Mouse (Mus musculus): Measurements from ENCODE around the gene Olfr1412.

Gene Olfr1412

DNA sequence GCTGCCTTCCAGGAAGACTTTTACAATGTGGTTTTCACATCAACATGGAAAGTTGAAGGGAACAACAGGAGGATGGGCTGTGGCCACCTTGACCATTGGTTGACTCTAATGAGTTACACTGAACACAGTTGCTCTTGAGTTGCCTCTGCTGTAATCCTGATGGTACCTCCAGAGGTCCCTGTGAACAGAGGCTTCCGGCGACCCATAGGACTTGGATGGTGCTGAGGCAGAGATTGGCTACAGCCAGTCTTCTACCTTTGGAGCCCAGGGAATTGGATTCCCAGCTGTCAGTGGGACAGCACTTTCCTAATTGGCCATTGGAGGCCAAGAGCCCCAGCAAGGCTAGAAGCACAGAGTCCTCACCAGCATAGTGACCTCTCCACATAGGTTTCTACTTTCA lies at the start of gene Olfr1412:
Gene Olfr1412 (plus strand): TSS at position 301 of the 400 bp plus-strand sequence.
- ATAC-seq (ENCODE audit: low TSS enrichment): no peak

DNA sequence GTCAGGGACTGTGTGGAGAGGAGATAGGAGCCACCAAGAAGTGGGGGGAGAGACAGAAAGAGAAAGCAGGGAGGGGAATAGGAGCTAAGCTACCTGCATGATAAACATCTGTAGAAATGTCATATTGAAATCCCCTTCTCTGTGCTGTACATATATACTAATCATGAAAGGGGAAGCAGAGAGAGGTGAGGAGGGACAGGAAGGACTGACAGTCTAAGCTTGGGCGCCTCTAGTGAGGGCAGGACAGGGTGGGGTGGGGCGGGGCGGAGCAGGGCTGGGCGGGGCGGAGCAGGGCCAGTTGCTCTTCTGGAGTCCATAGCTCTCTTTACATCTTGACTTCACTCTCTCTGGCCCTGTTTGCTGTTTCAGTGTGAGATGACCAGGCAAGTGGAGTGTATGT lies 48.6 kb upstream of the Olfr1412 start:
- no peak for ATAC-seq (ENCODE audit: low TSS enrichment)

DNA sequence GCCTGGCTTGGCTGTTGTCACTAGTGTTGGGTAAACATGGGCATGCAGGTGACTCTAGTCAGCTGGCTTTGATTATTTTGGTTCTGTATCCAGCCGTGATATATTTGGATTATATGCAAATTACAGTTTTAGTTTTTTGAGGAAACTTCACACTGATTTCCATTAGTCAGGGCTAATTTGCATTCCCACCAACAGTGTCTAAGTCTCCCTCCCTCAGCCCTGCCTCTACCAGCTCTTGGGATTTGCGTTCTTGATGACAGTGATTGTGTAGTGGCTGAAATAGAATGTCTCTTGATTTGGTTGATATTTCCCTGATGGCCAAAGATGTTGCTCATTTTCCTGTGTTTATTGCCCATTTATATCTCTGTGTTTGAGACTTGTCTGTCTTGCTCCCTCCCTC lies 46.5 kb upstream of the Olfr1412 start:
- peak; percentile 59 for ATAC-seq (ENCODE audit: low TSS enrichment)

DNA sequence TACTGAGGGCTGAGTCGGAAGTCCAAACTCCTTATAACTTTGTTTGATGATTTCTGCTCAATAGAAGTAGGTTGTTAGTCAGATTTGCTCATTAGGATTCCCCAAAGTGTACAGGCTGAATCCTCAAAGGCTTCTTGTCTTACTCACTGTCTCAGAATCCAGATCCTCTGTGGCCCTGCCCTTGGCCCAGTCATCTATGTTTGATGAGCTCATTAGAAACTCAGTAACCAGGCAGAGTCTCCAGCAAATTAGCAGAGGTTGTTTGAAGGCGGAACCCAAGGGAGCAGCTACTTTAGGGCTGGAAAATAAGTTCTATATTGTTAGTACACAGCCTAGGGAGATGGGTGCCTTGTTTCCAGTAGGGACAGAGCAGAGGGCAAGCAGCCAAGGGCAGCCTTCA lies 39.6 kb upstream of the Olfr1412 start:
- ATAC-seq (ENCODE audit: low TSS enrichment): no peak

DNA sequence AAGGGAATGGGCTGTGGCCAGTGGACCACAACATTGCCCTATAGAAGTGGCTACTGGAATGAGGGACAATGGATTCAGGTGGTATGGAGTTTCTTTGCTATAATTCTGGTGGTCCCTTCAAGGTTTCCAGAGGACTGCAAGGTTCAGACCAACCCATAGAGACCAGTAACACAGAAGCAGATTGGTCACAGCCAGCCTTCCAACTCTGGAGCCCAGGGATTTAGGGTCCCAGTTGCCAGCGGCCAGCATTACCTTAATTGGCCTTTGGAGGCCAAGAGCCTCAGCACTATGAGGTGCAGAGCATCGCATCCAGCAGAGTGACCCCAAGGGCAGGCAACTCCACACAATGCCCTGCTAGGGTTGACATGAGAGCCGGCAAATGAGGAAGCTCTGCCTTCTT lies 14.6 kb upstream of the Olfr1412 start, which contains the start of gene Olfr1413:
Gene Olfr1413 (plus strand): TSS at position 301 of the 400 bp plus-strand sequence.
- no peak for ATAC-seq (ENCODE audit: low TSS enrichment)

DNA sequence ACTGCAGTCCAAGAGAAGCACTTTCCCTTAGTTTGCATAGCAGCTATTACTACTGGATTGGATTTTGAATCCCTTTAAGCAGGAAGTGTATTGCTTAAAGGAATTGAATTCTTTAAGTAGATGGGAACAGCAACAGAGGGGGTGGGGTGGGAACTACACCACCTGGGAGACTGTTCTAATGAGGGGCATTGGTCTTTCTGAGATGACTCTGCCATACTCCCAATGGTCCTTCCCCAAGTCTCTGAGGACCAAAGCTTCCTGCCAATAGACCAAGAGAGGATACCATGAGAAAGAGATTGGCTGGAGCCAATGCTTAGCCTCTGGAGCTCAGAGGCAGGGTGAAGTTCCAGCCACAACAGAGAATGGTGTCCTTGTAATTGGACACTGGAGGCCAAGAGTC lies 8.5 kb downstream of the Olfr1412 start, which contains the start of gene Olfr1411:
Gene Olfr1411 (plus strand): TSS at position 301 of the 400 bp plus-strand sequence.
- ATAC-seq (ENCODE audit: low TSS enrichment): no peak

DNA sequence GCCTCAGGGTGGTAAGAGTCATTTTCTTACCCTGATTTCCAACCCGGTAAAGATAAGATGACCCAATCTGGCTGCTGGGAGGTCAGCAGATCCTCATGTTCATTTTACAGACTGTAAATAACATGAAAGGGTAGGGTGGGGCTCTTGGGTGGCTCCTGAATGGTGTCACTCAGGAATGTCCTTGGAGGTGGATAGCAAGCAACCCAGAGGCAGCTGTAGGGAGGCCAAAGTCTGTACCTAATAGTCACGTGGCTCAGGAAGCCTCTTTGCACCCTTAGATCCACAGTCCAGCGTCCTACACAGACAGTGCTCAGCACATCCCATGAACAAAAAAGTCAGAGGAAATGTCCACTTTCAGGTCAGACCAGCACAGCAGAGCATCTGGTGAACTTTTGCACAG lies 10.4 kb downstream of the Olfr1412 start:
- ATAC-seq (ENCODE audit: low TSS enrichment): no peak

DNA sequence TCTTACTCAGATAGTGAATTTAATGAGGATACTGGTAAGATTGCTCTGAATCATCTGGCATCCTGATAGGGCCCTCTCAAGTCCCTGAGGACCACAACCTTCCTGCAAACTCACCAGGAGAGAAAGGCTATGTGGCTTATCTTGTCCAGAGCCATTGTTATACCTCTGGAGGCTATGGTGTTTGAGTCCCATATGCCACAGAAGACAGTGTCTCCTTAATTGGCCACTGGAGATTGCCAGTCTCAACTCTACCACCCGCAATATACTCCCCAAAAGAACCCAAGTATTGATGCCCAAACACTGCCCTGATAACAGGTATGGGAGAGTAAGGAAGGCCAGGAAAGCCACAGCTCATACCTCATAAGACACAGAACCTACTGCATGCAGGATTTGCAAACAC lies 19.9 kb downstream of the Olfr1412 start, which contains the start of gene Olfr1410:
Gene Olfr1410 (plus strand): TSS at position 301 of the 400 bp plus-strand sequence.
- no peak for ATAC-seq (ENCODE audit: low TSS enrichment)

DNA sequence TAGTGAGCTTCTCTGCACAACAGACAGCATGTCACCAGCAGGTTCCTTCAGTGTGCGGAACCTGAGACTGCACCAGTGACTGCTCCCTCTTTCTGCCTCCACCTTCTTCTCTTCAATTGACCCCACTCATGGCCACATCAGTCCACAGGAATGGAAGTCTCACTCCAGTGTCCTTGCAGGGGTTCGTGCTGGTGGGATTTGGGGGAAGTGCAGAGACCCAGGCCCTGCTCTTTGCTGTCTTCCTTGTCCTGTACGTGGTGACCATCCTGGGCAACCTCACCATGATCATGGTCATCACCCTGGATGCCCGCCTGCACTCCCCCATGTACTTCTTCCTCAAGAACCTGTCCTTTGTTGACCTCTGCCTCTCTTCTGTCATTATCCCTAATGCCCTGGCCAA lies 22.1 kb downstream of the Olfr1412 start:
- ATAC-seq (ENCODE audit: low TSS enrichment): no peak

DNA sequence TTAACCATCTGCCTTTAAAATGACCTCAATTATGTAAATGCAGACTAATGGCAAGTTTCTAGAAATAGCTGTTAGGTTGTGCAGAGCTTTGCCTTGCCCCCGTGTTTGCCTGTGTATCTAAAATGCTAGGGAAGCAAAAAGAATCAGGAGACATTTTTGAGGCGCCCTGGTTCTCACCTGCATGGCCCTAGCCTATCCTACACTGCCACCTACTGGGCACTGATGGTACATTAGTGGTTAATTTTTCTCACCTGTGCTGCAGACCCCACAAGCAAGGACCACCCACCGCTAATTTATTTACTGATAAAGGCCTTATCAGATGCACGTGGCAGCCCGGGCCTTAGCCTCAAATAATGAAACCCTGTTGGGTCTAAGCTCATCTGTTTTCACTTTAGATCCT lies 25.4 kb downstream of the Olfr1412 start:
- no peak for ATAC-seq (ENCODE audit: low TSS enrichment)

DNA sequence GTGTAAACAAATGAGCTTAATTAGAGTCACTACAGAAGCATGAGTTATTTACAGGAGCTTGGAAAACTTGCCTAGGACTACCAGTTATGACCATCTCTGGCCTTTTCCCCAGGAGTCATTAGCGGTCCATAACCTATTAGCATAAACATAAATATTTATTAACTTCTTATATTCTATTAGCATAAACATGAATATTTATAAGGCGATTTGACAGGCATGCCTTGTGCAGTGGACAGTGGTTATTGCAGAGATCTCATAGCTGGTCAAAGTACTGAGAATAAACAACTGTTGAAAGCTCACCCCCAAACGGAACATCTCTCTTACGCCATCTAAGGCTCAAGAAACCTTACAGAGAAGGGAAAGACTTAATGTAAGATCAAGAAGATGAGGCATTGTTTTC lies 27.6 kb downstream of the Olfr1412 start:
- ATAC-seq (ENCODE audit: low TSS enrichment): no peak

DNA sequence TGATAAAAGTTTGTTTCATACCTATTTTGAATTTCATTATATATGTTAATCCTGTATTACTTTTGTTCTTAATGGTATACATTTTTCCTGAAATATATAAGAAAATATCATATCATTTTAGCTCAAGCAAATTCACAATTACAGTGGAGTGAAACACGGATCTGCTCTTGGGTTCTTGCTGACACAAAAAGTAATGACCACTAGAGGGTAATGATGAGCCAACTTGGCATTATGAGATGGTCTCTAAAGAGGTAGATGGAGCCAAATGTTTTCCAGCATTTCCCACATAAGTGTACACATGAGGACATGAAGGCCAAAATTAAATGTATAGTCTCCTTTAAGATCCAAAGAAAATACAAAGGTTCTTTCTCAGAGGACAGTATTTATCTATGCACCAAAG lies 28.9 kb downstream of the Olfr1412 start:
- no peak for ATAC-seq (ENCODE audit: low TSS enrichment)

DNA sequence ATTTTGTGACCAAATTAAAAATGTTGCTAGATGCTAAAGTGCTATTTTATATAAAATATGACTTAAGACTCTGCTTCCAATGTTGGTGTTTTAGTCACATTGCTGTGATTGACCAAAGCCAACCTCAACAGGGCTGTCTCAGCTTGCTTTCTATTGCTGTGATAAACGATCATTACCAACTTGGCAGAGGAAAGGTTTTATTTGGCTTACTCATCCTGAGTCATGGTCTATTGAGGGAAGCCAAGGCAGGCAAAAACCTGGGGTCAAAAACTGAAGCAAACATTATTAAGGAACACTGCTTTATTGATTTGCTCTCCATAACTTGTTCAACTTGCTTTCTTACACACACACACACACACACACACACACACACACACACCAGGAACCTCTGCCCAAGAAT lies 30.5 kb downstream of the Olfr1412 start:
- ATAC-seq (ENCODE audit: low TSS enrichment): no peak

DNA sequence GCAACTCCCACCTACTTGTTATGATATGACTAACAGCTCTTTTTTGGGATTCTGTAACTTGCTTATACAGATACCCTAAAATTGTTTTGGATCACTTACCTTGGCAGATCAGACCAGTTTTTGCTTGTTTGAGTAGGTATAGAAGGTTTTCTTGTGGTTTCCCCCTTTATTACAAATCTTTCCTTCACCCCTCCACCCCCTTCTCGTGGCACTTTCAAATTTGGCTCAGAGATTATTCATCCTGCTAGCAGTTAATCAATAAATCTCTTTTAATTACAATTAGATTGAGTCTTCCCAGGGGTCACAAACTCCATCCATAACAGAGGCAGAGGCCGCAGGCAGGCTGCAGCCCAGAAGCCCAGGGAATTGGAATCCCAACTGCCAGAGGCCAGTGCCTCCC lies 31.9 kb downstream of the Olfr1412 start, which contains the start of gene Olfr12:
Gene Olfr12 (plus strand): TSS at position 301 of the 400 bp plus-strand sequence.
- no peak for ATAC-seq (ENCODE audit: low TSS enrichment)

DNA sequence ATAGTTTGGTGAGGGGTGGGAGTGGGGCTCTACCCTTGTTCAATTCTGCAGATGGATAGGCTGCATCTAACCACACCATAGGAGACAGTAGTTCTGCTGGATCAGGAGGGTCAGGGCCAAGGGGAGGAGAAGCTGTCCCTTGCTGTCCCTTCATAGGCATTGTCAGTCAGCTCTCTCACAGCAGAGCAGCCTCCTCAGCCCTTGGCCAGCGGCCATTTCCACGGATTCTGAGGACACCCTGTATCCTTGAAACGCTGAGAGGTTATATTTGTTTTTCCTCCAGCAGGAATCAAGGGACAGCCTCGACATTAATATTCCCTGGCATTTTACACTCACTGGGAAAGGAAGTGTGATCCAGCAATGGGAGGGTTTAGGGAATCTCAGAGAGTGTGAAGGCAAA lies 32.8 kb downstream of the Olfr1412 start:
- no peak for ATAC-seq (ENCODE audit: low TSS enrichment)

DNA sequence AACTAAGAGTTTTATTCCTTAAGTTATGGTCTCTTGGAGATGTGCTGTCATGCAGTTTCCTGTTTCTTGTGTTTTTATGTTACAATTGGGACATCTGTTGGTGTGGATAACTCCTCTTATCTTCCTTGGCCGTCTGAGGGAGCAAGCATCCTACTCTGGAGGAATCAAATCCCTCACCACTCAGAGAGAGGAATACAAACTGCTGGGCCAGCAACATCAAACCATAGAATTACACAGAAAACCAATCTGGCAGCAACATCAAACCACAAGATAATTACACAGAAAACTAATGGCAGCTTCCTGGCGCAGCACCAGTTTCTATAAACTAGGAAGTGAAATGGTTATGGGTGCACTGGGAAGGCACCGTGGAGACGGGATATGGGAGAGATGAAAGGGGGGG lies 42.6 kb downstream of the Olfr1412 start:
- no peak for ATAC-seq (ENCODE audit: low TSS enrichment)

DNA sequence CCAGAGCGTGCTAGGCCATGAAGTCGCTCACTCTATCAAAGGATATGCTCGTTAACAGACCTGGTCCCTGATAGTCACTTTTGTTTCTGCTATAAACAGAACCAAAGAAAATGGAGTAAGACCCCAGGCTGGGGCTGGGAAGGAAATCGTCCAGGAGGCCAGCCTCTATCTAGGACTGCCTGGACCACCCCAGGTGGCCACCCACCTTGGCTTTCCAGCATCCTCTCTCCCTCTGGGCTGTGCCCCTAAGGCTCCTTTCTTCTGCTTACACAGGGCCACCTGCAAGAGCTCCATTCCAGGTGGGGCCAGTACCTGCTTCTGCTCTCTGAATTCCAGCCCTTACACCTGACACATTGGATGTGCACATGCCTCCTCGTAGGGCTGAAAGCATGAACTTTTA lies 46.6 kb downstream of the Olfr1412 start:
- ATAC-seq (ENCODE audit: low TSS enrichment): no peak

DNA sequence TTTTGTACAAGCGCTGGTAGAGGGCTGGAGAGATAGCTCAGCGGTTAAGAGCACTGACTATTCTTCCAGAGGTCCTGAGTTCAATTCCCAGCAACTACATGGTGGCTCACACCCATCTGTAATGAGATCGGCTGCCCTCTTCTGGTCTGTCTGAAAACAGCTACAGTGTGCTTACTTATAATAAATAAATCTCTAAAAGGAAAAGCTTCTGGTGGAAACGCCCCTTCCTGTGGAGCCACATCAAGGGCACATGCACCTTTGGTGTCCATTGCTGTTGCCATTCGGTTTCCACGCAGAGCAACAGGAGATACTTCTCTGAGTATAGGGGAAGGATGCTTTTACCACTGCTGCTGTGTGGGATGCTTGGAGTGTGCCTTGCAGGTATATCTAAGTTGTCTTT lies 47.4 kb downstream of the Olfr1412 start:
- no peak for ATAC-seq (ENCODE audit: low TSS enrichment)

DNA sequence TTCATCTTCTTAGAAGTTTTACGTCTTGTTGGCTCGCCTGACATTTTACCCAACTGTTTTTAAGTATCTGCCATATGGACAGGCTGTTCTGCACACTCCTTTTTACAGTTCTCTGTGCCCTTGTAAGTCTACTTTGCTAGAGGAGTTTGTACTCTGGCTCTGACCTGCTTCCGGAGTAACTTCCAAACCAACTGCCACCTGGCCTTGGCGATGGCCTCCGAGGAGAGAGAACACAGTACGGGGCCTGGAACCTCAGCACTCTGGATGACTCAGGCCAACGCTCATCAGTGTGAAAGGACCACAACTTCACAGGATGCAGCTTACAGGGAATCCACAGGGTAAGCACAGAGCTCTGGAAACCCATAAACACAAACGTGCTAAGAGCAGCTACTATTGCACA lies 48.1 kb downstream of the Olfr1412 start:
- ATAC-seq (ENCODE audit: low TSS enrichment): no peak

DNA sequence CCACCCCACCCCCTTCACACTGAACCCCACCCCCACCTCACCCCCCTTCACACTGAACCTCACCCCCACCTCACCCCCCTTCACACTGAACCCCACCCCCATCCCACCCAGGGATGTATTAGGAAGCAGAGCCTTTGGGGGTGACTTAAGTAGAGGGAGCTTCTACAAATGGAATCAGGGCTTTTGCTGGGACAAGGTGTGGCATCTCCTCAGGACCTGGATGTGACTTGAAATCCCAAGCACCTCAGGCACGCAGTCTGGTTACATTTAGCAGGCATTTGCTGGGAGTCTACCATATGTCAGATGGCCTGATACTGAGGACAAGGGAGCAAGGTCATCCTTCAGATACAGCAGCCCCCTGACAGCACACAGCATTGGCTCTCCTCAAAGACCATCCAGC lies 49.0 kb downstream of the Olfr1412 start:
- ATAC-seq (ENCODE audit: low TSS enrichment): no peak

DNA sequence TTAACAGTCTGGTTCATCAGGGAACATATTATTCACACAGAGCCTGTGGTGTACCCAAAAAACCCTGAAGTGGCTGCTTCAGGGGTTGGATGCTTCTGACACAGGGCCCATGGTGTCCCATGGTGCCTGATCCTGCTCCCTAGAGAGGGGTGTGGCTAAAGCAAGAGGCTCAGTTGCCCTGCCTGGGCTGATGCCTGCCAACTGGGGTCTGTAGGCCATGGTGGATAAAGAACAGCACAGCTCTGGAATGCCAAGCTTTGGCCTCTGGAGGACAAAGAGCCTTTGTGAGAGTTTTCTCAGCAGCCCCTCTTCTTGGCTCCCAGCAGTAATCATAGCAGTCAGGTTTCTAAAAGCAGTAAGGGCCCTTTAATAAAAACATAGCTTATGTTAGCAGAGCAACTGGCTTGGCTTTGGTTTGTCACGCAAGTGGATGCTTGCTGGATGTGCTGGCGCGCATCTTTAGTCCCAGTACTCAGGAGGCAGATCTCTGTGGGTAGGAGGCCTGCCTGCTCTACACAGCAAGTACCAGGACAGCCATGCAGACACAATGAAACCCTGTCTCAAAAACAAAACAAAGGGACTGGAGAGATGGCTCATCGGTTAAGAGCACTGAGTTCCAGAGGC lies 49.5 kb downstream of the Olfr1412 start:
- ATAC-seq (ENCODE audit: low TSS enrichment): no peak

DNA sequence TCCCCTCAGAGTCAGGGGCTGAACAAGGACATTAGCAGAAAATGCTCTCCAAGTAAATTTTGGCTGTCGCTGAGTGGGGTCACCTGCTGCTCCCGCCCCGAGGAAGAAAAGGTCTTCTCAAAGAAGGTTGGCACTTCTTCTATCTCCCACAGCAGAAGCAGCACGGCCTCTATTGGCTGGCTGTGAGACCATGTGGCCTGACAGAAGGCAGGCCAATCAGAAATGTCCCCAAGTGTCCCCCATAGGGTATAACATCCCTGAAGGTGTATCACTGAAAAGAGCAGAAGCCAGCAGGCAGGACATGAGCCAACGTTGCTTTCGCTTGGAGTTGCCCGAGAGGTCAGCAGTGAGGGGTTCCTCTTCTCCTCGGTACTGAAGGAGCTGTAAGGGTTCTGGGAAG lies 50.4 kb downstream of the Olfr1412 start:
- ATAC-seq (ENCODE audit: low TSS enrichment): no peak

DNA sequence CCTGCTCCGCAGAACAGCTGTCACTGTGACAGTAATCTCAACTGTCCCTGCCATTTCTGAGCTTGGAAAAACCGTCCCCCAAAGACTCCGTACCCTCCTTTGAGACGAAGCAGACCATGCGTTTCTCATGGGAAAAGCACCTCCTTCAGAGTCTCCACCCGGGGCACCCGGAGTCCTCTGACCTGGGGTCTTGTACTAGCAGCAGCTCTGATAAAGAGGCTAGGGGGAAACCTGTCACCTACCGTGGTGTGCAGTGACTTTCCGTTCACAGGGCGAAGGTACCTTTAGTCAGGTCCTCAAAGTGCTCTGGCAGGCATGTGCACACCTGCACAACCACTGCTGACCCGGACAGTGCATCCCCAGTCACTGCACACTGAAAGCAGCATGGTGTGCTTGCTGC lies 51.1 kb downstream of the Olfr1412 start:
- ATAC-seq (ENCODE audit: low TSS enrichment): no peak

Data from frontal cortex, adult (tissue).